Mouse (Mus musculus): Measurements from ENCODE around the gene Peli2.

GRCm38 (mm10) chr14:48286949-48287348 is 166.3 kb downstream of the Peli2 start:
- TF ChIP-seq CTCF (IDR thresholded peaks at IDR 0.05) (no peak), EP300 (IDR thresholded peaks at IDR 0.05; ENCODE audit: insufficient read depth, low read depth, low read length) (no peak)

Data from heart, adult 2 months (tissue).